Mouse (Mus musculus) liver, embryonic 11.5 days (tissue): ENCODE measurements around the gene Wwp2. TPM values are rescaled to one million over a fixed set of nuclear protein-coding genes. Genes with fewer than 3 reads are reported as not detected.

Experiments
- ATAC-seq: fragments of 200-750 bp; cut with Nextera tagmentation; replicated peaks from 2 replicates; pipeline ENCODE4 v1.8.0; 2017; ENCODE audit warnings: moderate number of reproducible peaks, mild to moderate bottlenecking, moderate TSS enrichment, moderate library complexity; ENCODE audit not compliant: low FRiP score
- DNase-seq: peaks from one replicate; pipeline ENCODE4 v3.0.0-alpha.2; 2017; ENCODE audit warnings: low spot score
- H3K27ac ChIP-seq: fragments of 300-500 bp; sonication (generic); 2 replicates; pipeline ENCODE4 v1.5.1; 2014; ENCODE audit warnings: mild to moderate bottlenecking, low read depth, low read length, control low read depth
- H3K27me3 ChIP-seq: fragments of 300-500 bp; sonication (generic); replicated peaks from 2 replicates; pipeline ENCODE4 v1.6.1; 2014; ENCODE audit warnings: low read length, mixed read lengths; ENCODE audit not compliant: control insufficient read depth, insufficient read depth
- H3K36me3 ChIP-seq: fragments of 300-500 bp; sonication (generic); 2 replicates; pipeline ENCODE4 v1.6.1; 2014; ENCODE audit warnings: mild to moderate bottlenecking, low read length, moderate library complexity, mixed read lengths; ENCODE audit not compliant: control insufficient read depth, insufficient read depth
- H3K4me1 ChIP-seq: fragments of 300-500 bp; sonication (generic); replicated peaks from 2 replicates; pipeline ENCODE4 v1.6.1; 2014; ENCODE audit warnings: low read length, mixed read lengths; ENCODE audit not compliant: control insufficient read depth, insufficient read depth
- H3K4me2 ChIP-seq: fragments of 300-500 bp; sonication (generic); 2 replicates; pipeline ENCODE4 v1.6.1; 2014; ENCODE audit warnings: mild to moderate bottlenecking, control low read depth, moderate library complexity
- H3K4me3 ChIP-seq: fragments of 300-500 bp; sonication (generic); 2 replicates; pipeline ENCODE4 v1.5.1; 2014; ENCODE audit warnings: low read depth, low read length, control low read depth
- H3K9ac ChIP-seq: fragments of 300-500 bp; sonication (generic); 2 replicates; pipeline ENCODE4 v1.6.1; 2014; ENCODE audit warnings: low read depth, low read length, control low read depth
- H3K9me3 ChIP-seq: fragments of 300-500 bp; sonication (generic); 2 replicates; pipeline ENCODE4 v1.6.1; 2016; ENCODE audit warnings: low read length, inconsistent platforms, mixed read lengths; ENCODE audit not compliant: control insufficient read depth
- WGBS: fragments of 180-500 bp; shearing (Covaris S2); extraction: QIAGEN DNeasy Blood & Tissue Kit; methylation state at CpG from one replicate; pipeline ENCODE4 v1.1.7; 2014; 5-methylcytosine and 5-hydroxymethylcytosine counted together
- polyA plus RNA-seq: library from polyadenylated mRNA; unstranded; fragments of >200 nt; fragmentation: Nextera tagmentation; extraction: Ambion mirVana; gene quantifications from 2 replicates; pipeline ENCODE4 v1.2.1, GENCODE M21; 2014

Wwp2 gene
- polyA plus RNA-seq, 1 experiment from 2014 or later = 40.2 TPM

DNA sequence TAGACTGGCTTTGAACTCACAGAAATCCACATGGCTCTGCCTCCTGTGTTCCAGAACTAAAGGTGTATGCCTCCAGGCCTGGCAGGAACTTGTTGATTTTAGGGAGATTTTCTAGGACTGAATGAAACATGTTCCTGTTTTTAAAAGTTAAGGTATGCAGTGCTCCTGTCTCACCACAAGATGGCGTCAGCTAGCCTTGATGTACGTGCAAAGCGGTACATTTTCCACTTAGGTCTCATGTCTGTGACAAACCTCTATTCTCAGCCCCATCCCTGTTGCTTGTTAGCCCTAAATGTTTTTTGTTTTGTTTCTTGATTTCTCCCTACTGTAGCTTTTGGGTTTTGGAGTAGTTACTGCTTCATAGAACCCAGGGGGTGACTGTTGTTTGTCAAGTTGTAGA lies 19.1 kb downstream of the Wwp2 start:
- Histone ChIP-seq H3K4me2 (no peak overlapping the region), H3K27ac (no peak overlapping the region), H3K36me3 (peaks cover 7% of the 10 kb centered on the region; the same call in 1 of the 2 replicates), H3K27me3 (no peaks in the 10 kb centered on the region), H3K4me1 (no peaks in the 10 kb centered on the region), H3K9me3 (no peaks in the 10 kb centered on the region), H3K4me3 (no peak overlapping the region), H3K9ac (no peak overlapping the region)
- WGBS = 11% methylated on average over 3 of the region's 3 CpGs
- ATAC-seq = no peak
- no peak for DNase-seq

DNA sequence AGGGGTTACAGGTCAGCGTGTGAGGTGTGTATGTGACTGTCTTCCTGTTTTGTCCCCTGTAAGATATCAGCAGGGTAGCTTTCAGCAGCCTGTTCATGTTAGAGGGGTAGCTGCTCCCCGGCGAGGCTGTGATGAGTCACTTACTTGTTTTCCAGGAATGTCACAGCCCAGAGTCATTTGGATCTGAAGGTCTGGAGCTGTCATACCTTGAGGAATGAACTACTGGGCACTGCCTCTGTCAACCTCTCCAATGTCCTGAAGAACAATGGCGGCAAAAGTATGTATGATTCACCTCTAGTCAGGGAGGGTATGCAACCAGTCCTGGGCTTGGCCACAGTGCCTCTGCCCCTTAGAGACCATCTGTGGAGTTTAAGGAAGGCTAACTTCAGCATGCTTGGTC lies 21.6 kb downstream of the Wwp2 start:
- WGBS = 86% methylated on average over 4 of the region's 4 CpGs
- H3K4me1 ChIP-seq = no peaks in the 10 kb centered on the region
- H3K4me2 ChIP-seq = no peak overlapping the region
- no peak overlapping the region for H3K9ac ChIP-seq
- H3K4me3 ChIP-seq = no peak overlapping the region
- no peak overlapping the region for H3K27ac ChIP-seq
- no peaks in the 10 kb centered on the region for H3K9me3 ChIP-seq
- DNase-seq = no peak
- H3K27me3 ChIP-seq = no peaks in the 10 kb centered on the region
- H3K36me3 ChIP-seq = peaks cover 16% of the 10 kb centered on the region; the same call in 1 of the 2 replicates
- ATAC-seq = no peak

DNA sequence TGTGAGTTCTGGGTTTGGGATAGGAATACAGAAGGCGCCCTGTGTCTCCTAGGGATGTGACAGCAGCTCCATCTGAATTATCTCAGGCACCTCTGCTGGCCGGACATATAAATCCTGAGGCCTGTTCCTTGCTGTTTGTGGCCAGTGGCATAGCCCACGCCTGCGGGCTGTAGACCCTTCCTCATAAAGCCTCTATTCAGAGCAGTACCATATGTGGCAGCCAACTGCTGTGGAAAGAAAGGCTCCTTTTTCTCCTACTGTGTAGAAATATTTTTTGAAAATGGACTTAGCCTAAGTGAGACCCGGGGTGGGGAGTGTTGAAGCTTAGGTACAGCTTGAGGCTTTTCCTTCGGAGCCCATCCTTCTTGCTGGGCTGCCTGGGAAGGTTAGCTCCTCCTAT lies 22.1 kb downstream of the Wwp2 start:
- DNase-seq = no peak
- 92% methylated on average over 6 of the region's 6 CpGs for WGBS
- no peak overlapping the region for H3K4me2 ChIP-seq
- H3K4me3 ChIP-seq = no peak overlapping the region
- no peaks in the 10 kb centered on the region for H3K4me1 ChIP-seq
- H3K36me3 ChIP-seq = peaks cover 16% of the 10 kb centered on the region; the same call in 1 of the 2 replicates
- H3K27me3 ChIP-seq = no peaks in the 10 kb centered on the region
- no peak overlapping the region for H3K27ac ChIP-seq
- H3K9ac ChIP-seq = no peak overlapping the region
- H3K9me3 ChIP-seq = no peaks in the 10 kb centered on the region
- ATAC-seq = no peak; the same call in 1 of the 2 replicates

DNA sequence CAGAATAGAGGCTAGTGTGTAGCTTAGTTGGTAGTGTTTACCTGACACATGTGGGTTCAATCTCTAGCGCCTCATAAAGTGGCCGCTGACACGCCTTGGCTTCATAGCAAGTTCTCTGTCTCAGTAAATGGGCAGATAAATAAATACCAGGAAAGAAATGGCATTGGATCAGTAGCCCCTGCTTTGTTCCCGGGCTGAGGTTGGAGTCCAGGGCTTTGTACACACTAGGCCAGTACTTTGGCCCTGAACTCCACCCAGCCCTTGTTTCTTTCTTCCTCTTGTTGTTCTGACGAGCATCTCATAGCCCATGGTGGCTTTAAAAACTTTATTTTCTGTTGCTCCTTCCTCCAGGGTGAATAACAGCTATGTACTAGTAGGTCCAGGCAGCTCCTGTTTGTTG lies 26.3 kb downstream of the Wwp2 start:
- WGBS = 86% methylated on average over 5 of the region's 5 CpGs
- Histone ChIP-seq H3K27me3 (no peaks in the 10 kb centered on the region), H3K36me3 (peaks cover 13% of the 10 kb centered on the region; the same call in 1 of the 2 replicates), H3K27ac (no peak overlapping the region), H3K4me1 (0 out of 2 replicates have a peak, but pooled peaks cover 2% of the 10 kb centered on the region), H3K9me3 (no peaks in the 10 kb centered on the region), H3K4me3 (no peak overlapping the region), H3K4me2 (no peak overlapping the region), H3K9ac (no peak overlapping the region)
- DNase-seq = no peak
- no peak for ATAC-seq

DNA sequence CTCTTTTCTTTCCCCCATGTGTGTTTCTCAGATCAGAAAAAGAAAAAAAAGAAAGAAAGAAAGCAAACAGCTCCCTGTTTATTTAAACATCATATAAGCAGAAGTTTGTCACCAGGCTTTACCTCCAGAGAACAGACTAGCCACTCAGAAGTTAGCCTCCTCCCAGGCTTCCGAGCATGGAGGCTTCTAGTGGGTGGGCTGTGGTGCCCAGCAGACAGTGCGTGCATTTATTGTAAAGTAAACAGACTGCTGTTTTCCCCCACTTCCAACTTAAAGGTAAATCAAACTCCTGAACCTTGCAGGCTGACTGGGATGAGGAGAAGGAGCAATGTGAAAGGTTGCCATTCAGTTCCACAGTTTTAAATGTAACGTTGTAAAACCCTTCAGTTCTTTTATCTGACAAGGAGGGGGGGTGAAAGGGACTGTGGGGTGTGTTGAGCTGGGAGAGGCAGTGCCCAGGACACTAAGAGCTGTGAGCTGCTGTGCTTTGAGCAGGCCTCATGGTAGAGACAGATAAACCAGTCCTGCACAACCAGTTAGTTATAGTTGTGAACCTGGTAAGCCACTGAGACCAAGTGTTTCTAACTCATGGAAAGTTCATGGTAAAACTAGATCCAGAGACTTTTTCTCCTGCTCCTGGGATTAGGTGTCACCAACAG lies 29.3 kb downstream of the Wwp2 start:
- H3K4me2 ChIP-seq = no peak overlapping the region
- H3K27ac ChIP-seq = no peak overlapping the region
- H3K9ac ChIP-seq = no peak overlapping the region
- peaks cover 7% of the 10 kb centered on the region; the same call in 1 of the 2 replicates for H3K36me3 ChIP-seq
- DNase-seq (no peak), ATAC-seq (no peak)
- H3K9me3 ChIP-seq = no peaks in the 10 kb centered on the region
- H3K4me3 ChIP-seq = no peak overlapping the region
- H3K4me1 ChIP-seq = 0 out of 2 replicates have a peak, but pooled peaks cover 2% of the 10 kb centered on the region
- 62% methylated on average over 3 of the region's 3 CpGs for WGBS
- no peaks in the 10 kb centered on the region for H3K27me3 ChIP-seq

DNA sequence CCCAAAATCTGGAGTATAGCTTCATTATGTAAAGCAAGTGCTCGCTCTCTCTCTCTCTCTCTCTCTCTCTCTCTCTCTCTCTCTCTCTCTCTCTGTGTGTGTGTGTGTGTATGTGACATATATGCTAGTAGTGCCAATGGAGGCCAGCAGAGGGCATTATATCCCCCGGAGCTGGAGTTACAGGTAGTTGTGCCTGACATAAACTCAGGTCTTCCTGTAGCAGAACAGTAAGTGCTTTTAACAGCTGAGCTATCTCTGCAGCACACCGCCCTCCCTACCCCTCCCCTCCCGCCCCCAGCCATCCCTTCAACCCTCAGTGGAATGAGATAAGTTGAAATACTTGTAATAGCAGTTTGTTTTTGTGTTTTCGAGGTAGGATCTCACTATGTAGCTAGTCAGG lies 30.5 kb downstream of the Wwp2 start:
- no peak overlapping the region for H3K27ac ChIP-seq
- DNase-seq (no peak), ATAC-seq (peak; percentile 68)

DNA sequence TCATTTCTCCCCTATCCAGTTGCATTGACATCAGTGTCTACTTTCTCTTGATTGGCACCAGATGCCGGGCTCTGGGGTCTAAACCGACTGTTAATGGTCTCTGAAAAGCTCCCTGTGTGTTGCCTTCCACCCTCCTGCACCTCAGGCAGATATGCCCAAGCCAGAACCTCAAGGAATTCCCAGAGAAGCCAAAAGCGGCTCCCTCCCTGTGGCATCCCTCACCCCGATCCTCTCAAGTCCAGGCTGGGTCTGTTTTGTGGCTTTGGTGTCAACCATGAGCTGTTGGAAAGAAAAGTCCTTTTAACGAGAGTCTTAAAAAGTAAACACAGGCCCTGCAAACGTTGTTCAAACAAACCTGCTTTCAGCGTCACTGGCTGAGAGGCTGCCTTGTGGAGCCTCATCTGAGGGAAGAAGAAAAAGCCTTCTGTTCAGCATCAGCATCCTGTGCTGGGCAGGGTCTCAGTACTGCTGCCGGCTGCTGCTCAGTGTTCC lies 32.7 kb downstream of the Wwp2 start:
- Histone ChIP-seq H3K27me3 (no peaks in the 10 kb centered on the region), H3K9ac (no peak overlapping the region), H3K4me2 (no peak overlapping the region), H3K4me3 (no peak overlapping the region), H3K27ac (no peak overlapping the region), H3K4me1 (peaks cover 2% of the 10 kb centered on the region), H3K36me3 (no peaks in the 10 kb centered on the region; the same call in 1 of the 2 replicates), H3K9me3 (no peaks in the 10 kb centered on the region)
- no peak for DNase-seq
- ATAC-seq = no peak
- 61% methylated on average over 8 of the region's 8 CpGs for WGBS

More for the DNA sequence above, 30.5 kb downstream of the Wwp2 start:
- peaks cover 4% of the 10 kb centered on the region; the same call in 1 of the 2 replicates for H3K36me3 ChIP-seq
- H3K27me3 ChIP-seq = no peaks in the 10 kb centered on the region
- 77% methylated on average over 5 of the region's 5 CpGs for WGBS
- H3K9ac ChIP-seq = no peak overlapping the region
- no peak overlapping the region for H3K4me3 ChIP-seq
- no peak overlapping the region for H3K4me2 ChIP-seq
- H3K9me3 ChIP-seq = no peaks in the 10 kb centered on the region
- H3K4me1 ChIP-seq = peaks cover 2% of the 10 kb centered on the region; the same call in 1 of the 2 replicates

DNA sequence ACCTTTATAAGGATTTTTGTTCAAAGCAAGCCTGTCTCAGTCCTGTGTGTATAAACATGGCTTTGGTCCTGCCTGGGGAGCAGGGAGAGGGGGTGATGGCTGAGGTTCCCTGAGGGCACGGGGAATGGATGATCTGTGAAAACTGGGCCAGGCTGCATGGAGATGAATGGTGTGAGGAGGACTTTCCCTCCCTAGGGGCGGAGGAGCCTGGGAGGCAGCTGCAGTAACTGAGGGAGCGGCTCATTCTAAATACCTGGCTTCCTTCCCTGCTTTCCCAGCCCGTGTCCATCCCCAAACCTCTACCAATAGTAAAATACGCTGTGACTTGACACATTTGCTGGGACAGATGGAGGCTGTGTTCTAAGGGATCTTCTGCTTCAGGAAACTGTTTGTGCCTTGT lies 34.1 kb downstream of the Wwp2 start:
- Histone ChIP-seq H3K36me3 (no peaks in the 10 kb centered on the region), H3K4me1 (peaks cover 2% of the 10 kb centered on the region), H3K4me2 (no peak overlapping the region), H3K27ac (no peak overlapping the region), H3K4me3 (no peak overlapping the region), H3K27me3 (no peaks in the 10 kb centered on the region), H3K9me3 (no peaks in the 10 kb centered on the region), H3K9ac (no peak overlapping the region)
- ATAC-seq (no peak), DNase-seq (no peak)
- WGBS = 79% methylated on average over 5 of the region's 5 CpGs
